Mouse (Mus musculus): ENCODE data around the gene Nup160.

The Nup160 gene

GRCm38 (mm10) chr2:90661426-90661825, 15.6 kb upstream of the Nup160 start:
- in situ Hi-C loops (cut with MboI, MseI), result loop anchor here (5.0 kb wide), 1 partner anchor 194 kb away; no protein-coding TSS in a partner anchor

- in situ Hi-C loops (cut with MboI, MseI), result no loop called here
Measured at GRCm38 (mm10) chr2:90666591-90667387, 10.2 kb upstream of the Nup160 start.

DNA sequence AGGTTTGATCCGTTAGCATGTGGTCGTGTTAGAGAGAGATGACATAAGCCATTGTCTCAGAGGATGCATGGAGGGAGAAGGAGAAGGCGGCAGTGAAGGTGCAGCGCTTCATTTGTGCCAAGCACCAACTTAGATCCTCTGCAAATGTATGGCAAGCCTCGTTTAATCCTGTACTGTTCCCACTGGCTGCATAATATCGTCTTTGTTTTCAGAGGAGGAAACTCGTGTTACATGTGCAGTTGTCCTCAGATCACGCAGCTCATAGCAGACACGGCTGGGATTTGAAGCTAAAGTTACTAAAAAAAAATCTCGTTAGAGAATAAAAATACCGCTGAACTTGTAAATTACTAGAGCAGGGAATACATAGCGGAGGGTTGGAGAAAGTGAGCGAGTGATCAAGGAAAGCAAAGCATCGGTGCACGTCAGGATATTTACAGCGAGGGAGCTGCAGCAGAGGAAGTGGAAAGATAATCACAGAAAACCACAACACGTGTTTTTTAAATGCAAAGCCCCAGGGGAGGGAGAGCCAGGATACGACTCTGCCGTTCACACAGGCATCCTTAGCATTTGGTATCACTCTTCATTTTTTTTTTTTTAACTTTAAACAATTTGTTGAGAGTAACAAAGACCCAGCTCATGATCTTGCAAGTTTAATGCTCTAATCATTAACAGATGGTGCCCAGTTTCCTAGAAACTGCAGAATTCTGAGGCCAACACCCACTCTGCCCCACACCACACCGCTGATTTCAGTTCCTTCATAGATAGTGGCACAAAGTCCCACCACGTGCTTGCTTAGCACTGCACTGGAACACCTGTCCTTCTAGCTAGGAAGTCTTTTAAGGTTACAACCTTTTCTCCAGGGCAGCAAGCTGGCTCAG, 9.4 kb upstream of the Nup160 start:
- in situ Hi-C loops (cut with MboI, MseI), result no loop called here

GRCm38 (mm10) chr2:90670343-90670742, 6.7 kb upstream of the Nup160 start:
- in situ Hi-C loops (cut with MboI, MseI), result loop anchor here (10.0 kb wide), 1 partner anchor 96 kb away; no protein-coding TSS in a partner anchor

GRCm38 (mm10) chr2:90673339-90673738, 3.7 kb upstream of the Nup160 start:
- in situ Hi-C loops (cut with MboI, MseI), result loop anchor here (10.0 kb wide), 1 partner anchor 99 kb away; no protein-coding TSS in a partner anchor

GRCm38 (mm10) chr2:90674555-90674954, 2.5 kb upstream of the Nup160 start:
- in situ Hi-C loops (cut with MboI, MseI), result loop anchor here (10.0 kb wide), 1 partner anchor 100 kb away; no protein-coding TSS in a partner anchor

DNA sequence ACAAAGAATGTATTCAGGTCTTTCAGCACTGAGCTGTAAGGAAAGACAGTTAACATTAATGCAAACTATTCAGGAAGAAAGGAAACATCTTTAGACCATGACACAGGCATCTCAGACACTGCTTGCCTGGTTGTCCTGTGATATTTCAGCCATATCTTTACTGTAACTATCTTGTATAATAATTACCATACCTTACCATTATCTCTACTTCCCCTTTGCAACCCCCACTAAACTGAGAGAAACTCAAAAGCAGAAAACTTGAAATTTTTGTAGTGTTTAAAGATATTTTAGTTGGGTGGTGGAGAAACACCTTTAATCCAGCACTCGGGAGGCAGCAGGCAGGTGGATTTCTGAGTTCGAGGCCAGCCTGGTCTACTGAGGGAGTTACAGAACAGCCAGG, 1.5 kb upstream of the Nup160 start:
- in situ Hi-C loops (cut with MboI, MseI), result loop anchor here (10.0 kb wide), 1 partner anchor 101 kb away; no protein-coding TSS in a partner anchor

DNA sequence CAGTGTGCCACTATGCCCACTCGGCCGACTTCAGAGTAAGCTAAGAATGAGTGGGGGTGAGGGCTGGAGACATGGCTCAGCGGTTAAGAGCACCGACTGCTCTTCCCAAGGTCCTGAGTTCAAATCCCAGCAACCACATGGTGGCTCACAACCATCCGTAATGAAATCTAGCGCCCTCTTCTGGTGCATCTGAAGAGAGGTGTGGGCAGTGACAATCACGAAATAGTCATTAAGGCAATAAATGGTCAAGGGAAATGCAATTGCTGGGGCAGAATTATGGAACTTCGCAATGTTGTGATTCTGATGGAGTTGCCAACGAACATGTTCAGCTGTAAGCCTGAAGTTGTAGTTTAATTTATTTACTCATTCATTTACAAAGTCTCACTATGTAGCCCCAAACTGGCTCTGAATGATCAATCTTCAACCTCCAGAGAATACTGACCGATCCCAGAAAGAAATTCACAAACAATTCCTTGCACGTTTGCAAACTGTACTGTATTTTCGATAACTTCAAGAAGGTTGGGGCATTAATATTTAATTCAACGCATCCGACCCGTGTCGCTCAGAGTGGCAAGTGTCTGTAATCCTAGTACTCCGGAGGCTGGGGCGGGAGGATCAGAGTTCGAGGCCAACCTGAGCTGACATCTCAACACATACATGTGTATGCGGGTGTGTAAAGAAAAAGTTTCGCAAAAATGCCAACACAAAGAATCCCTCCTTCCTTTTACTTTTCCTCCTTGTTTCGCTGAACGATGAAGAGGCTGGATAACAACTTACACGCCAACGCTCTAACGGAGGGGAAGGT, 1.4 kb downstream of the Nup160 start:
- in situ Hi-C loops (cut with MboI, MseI), result loop anchor here (10.0 kb wide), 1 partner anchor 104 kb away; no protein-coding TSS in a partner anchor

GRCm38 (mm10) chr2:90679061-90679810, 2.2 kb downstream of the Nup160 start:
- in situ Hi-C loops (cut with MboI, MseI), result loop anchor here (10.0 kb wide), 1 partner anchor 104 kb away; no protein-coding TSS in a partner anchor

DNA sequence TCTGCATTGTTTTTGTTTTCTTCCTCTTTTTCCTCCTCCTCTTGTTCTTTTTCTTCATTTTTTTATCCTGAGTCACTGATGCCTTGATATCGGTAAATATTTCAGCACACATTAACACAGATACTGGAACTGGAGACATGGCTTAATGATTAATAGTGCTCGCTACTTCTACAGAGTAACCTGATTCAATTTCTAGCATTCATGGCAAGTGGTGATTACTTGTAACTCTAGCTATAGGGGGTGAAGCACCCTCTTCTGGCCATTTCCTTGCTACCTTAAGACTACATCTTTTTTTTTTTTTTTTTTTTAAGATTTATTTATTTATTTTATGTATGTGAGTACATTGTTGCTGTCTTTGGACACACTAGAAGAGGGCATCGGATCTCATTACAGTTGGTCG, 23.9 kb downstream of the Nup160 start:
- in situ Hi-C loops (cut with MboI, MseI), result loop anchor here (5.0 to 10.0 kb wide), 2 partner anchors 66 to 874 kb away; no protein-coding TSS in a partner anchor

DNA sequence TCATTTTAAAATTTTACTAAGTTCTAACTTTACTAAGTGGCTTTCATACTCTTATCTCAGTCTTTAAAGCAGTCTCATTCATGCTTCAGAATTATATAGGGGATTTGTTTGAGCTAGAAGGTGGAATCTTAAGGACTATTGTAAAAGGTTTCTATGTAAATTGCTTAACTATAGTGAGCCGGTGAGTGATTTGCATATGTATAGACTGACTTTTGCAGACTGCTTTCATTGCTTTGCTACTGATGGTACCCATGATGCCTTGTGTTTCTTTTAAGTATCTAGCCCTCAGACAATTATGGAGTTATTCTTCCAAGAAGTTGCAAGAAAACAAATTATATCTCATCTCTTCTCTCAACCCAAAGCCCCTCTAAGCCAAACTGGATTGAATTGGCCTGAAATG, 31.5 kb downstream of the Nup160 start:
- in situ Hi-C loops (cut with MboI, MseI), result loop anchor here (10.0 kb wide), 1 partner anchor 866 kb away; no protein-coding TSS in a partner anchor

DNA sequence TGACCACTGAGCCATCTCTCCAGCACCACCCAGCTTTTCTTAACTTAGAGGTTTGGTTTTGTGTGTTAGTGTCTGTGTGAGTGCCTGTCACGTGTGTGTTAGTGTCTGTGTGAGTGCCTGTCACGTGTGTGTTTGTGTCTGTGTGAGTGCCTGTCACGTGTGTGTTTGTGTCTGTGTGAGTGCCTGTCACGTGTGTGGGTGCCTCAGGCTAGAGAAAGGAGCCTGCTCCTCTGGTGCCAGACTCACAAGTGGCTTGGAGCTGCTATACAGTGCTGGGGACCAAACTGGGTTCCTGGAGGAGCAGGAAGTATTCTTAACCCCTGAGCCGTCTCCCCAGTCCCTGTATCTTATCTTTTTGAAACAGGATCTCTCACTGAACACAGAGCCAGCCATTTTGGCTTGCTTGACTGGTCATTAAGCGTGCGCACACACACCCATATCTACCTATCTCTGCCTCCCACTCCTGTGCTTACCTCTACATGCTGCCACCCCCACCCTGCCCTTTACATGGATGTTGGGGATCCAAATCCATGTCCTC, 38.6 kb downstream of the Nup160 start:
- in situ Hi-C loops (cut with MboI, MseI), result no loop called here

DNA sequence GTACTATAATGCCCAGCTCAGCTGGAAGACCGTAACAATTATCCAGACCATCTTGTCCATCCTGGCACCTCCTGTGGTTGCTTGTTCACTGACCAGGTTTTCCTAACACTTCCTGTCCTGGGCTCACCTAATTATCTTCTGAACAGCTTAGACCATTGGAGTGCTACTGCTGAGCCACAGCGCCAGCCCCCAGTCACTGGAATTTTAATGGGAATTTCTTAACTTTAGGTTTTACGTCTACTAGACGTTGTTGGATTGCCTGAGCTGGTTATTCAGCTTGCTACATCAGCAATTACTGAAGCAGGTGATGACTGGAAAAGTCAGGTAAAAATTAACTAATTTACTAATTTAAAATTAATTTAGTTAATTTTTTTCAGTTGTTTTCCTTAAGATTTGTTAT, 40.4 kb downstream of the Nup160 start:
- in situ Hi-C loops (cut with MboI, MseI), result no loop called here

- in situ Hi-C loops (cut with MboI, MseI), result no loop called here
Measured at GRCm38 (mm10) chr2:90717948-90718347, 40.9 kb downstream of the Nup160 start.

DNA sequence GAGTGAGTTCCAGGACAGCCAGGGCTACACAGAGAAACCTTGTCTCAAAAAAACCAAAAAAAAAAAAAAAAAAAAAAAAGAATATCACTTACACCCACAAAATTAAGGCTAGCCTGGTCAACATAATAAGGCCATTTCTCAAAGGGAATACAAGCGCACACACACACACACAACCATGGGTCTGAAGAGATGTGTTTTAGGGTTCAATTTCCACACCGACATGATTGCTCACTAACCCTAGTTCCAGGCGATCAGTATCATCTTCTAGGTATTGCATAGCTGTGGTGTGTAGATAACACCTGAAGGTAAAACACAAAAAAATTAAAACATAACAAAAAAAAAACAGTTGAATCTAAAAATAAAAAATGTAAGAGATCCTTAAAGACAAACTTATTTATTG, 49.8 kb downstream of the Nup160 start:
- in situ Hi-C loops (cut with MboI, MseI), result loop anchor here (10.0 kb wide), 1 partner anchor 438 kb away; no protein-coding TSS in a partner anchor

- in situ Hi-C loops (cut with MboI, MseI), result loop anchor here (5.0 kb wide), 1 partner anchor 38 kb away; no protein-coding TSS in a partner anchor
Measured at GRCm38 (mm10) chr2:90735326-90735725, 58.3 kb downstream of the Nup160 start.

DNA sequence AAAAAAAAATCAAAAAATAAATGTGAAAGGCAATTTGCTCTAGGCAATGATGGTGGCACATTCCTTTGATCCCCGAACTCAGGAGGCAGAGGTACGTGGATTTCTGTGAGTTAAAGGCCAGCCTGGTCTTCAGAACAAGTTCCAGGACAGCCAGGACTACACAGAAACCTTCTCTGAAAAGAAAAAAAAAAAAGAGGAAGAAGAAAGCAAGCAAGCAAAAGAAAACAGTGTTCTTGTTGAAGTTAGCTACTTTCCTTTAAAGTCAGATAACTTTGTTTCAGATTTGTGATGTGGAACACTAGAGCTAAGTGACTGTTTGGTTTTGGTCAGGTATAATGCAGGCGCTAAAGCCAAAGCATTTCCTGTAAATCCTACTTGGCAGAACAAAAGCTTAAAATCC, 61.8 kb downstream of the Nup160 start:
- in situ Hi-C loops (cut with MboI, MseI), result loop anchor here (5.0 kb wide), 1 partner anchor 42 kb away; no protein-coding TSS in a partner anchor

GRCm38 (mm10) chr2:90739327-90739726, 62.3 kb downstream of the Nup160 start:
- in situ Hi-C loops (cut with MboI, MseI), result loop anchor here (5.0 kb wide), 1 partner anchor 42 kb away; no protein-coding TSS in a partner anchor

GRCm38 (mm10) chr2:90739921-90740320, 62.9 kb downstream of the Nup160 start:
- in situ Hi-C loops (cut with MboI, MseI), result loop anchor here (5.0 kb wide), 1 partner anchor 43 kb away; no protein-coding TSS in a partner anchor
